Mouse (Mus musculus) MN1 (cell line): ENCODE measurements around the gene Acpp.
A peak's percentile ranks its signal among the peaks of the same experiment; 100 is the strongest.
"Not testable (repeated sequence)": the region's sequence is repeated elsewhere in the genome, so short reads cannot be mapped to it uniquely, and the experiment has no call there.

Source experiments
- DNase-seq: peaks from one replicate; pipeline ENCODE4 v3.0.0-alpha.2; 2016; ENCODE audit warnings: low spot score

The Acpp gene

DNA sequence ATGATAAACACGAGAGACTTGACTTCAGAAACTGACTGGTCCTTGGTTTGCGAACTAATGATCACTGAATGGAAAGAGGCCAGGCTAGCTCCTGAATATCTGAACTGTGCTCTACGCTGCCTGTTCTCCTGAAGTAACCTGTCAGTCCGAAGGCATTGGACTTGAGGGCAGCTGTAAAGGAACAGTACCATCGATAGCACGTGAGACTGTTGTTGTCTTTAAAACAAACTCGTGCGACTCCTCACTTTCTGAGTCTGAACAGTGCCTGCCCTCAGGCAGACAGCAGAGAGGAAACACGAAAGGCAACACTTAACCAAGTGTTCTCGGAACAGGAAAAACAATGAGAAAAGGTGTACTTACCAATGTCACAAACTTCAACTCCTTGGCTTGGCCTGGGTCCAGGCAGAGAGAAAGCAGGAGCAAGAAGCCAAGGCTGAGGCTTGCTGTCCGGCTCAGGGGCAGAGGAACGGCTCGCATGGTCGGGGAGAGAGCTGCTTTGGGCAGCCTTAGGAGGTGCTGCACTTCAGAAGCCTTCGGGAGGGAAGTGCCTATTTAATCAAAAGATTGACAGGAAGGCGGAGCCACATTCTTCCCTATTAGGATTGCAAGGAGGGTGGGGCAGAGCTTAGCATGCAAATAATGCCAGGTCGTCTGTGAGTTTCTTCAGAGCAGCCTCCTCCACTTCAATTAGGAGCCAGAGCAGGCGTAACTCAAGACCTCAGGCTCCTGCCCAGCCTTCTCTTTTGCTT, at the start of gene Acpp:
Gene Acpp (minus strand): TSS at position 566 of the 749 bp plus-strand sequence.
- no peak for DNase-seq

DNA sequence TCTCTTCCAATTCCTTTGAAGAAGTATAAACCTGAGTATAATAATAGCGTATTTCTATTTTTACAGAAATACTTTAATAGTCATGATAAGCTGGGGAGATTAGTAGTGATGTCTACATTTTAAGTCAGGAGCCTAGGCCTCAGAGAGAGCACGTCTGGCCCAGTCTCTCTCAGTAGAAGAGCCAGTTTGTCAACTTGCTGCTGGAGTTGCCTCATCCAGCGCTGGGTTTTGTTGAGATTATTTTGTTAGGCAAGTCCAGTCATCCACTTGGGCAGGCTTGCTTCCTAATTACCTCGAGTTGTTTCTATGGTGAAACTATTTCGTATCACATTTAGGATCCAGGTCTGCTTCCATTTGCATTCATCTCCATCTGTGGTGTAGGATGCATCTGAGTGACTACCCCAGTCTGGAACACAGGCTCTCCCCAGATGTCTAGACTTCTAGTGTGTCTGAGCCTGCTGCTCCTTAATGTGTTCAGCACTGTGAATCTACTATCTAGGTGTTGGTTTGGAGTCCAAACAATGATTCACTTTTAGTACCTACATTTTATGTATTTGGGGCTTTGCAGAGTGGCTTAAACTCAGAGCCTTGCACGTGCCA, 45.1 kb upstream of the Acpp start:
- DNase-seq = no peak

DNA sequence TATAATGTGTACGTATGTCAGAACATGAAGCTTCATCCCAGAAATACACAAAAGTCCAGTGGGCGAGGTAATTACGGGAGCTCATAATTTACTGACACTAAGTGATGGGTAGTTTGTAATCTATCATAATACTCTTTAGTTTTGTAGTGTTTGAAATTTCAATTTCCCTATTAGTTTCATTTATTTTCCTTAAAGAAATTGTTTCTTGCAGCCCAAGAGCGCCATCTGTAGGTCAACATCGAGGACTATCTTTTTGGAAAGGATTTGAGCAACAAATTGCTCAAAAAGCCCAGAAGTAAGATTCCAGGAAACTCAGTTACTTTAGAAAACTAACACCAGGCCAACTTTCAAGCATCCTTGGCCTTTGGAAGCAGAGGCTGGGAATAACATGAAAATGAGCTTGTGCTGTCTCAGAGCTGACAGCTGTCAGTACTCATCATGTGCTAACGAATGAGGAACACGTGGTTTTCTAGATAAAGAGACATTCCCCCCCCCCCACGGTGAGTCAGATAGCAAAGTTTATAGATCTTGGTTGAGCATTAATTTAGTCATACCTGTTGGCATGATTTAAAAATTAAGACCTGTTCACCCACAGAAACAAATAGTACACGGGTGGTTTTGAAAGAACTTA, 42.1 kb upstream of the Acpp start:
- DNase-seq = peak; percentile 18

DNA sequence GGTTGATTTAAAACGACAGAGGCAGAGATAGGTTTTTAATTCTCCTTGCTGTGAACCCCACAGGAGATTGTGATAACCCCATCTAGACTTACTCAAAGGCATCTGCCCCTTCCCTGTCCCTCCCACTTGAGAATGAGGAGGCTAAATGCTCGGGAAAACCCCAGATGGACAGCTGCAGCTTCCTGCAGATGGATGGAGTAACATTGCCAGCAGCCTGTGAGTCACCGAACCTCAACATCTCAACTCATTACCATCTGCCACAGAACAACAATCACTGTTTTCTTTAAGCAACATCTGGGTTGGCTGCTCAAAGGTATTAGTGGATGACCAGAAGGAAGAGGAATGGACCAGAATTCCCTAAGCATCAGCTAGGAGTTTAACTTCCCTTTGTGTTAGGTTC, 38.0 kb upstream of the Acpp start:
- peak; percentile 7 for DNase-seq

DNA sequence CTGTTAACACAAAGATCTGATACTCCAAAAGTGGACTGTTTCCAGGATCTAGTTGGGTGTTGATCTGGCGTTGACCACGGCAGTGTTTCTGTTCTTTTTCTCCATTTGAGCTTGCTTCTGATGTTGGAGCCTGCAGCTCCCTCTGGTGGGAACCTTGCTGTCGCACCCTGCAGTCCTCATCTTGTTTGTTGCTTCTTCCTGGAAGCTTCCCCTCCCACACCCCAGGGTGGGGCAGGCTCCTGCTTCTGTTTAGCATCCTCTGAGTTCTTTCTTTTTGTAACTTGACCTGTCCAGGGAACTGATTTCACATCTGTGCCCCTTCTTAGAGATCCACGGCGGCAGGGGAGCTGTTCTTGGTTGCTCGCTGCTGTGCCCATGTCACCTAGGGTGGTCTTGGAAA, 35.7 kb upstream of the Acpp start:
- peak; percentile 56 for DNase-seq

DNA sequence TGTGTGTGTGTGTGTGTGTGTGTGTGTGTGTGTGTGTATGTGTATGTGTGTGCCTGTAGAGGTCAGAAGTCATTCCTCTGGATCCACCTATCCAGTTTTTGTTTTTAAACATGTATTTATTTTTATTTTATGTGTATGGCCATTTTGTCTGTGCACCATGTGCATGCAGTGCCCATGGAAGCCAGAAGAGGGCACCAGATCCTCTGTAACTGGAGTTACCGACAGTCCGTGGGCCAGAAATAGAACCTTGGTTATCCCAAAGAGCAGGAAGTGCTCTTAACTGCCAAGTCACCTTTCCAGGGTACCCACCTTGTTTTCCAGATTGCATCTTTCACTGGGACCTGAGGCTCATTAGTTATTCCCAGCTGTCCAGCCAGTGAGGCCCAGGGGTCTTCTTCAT, 29.4 kb upstream of the Acpp start:
- DNase-seq = no peak

DNA sequence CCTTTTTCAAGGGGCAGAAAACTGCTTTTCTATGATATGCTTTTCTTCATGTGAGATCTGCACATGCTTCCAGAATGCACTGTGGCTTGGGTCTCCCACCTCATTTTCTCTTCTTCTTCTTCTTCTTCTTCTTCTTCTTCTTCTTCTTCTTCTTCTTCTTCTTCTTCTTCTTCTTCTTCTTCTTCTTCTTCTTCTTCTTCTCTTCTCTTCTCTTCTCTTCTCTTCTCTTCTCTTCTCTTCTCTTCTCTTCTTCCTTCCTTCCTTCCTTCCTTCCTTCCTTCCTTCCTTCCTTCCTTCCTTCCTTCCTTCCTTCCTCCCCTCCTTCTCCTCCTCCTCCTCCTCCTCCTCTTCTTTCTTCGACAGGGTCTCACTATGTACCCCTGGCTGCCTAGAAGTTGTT, 24.4 kb upstream of the Acpp start:
- DNase-seq = not testable (repeated sequence)

DNA sequence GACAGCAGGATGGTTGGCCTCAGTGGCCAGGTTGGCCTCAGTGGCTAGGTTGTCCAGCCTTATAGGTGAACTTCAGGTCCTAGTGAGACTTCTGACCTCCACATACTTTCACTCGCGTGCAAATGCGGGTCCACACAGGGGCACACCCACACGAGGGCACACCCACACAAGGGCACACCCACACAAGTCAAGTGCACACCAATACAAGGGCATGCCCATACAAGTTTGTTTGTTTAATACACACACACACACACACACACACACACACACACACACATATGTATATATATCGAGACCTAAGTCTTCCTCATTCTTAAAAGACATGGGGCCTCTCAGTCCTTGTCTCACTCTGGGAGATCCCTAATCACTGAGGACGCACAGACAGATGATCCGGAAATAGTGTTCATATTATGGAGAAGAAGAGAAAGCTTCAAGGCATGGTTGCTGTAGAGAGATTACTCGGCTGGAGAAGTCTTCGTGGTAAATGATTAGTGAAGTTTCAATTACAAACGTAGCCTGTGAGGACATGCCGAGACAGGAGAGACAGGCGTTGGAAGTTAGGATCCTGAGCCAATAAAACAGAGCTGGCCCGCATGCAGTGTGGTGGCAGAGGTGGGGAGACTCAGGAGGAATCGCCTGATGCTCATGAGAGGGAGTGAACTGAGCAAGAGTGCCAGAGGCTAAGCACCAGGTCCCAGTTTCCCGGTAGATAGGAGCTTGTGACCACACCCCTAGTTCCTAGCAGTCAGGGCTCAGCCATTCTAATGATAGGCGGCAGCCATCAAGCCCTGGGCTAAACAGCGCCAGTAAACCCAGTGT, 23.7 kb upstream of the Acpp start:
- no peak for DNase-seq

DNA sequence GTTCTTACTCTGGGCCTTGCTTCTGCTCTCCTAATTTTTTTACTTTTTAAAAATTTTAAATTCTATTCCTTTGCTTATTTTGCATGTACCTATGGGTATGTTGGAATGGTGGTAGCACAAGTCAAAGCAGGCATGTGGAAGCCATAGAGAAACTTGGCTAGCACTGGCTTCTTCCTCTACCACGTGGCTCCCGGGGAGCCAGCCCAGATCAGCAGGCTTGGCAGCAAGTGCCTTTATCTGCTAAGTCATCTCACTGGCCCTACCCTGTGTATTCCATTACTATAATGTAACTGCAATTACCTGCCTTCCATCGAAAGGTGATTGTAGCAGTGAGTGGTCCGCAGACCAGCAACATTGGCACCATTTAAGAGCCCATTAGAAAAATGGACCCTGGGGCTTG, 22.8 kb upstream of the Acpp start:
- no peak for DNase-seq

DNA sequence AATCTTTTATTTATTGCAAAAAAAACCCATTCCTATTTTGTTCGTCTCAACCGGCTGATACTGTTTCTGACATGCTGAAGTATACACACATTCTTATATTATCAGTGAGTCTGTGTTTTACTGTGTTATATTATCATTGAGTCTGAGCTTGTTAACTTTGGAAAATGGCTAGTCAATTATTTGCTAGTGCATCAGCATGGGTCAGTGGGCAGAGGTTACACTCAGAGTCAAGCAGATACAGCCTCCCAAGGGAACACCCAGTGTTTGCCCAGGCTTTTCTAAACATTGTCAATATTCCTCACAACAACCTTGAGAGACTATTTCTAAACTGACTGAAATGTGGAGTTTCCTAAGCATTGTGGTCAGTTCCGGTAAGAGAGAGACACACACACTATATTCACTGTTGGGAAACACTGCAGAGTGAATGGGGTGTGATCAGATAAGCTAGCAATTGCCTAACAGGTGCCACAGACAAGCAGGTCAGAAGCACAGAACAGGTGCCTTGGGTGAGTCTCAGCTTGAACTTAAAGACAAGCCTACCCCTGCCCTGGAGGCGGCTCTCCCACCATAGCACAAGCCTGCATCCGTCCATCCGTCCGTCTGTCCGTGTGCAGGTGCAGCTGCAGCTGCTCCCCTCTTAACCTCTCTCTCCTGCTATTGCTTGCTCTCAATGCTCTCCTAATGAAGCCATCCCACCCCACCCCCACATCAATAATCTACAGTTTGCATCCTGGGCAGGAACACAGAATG, 18.1 kb upstream of the Acpp start:
- no peak for DNase-seq

DNA sequence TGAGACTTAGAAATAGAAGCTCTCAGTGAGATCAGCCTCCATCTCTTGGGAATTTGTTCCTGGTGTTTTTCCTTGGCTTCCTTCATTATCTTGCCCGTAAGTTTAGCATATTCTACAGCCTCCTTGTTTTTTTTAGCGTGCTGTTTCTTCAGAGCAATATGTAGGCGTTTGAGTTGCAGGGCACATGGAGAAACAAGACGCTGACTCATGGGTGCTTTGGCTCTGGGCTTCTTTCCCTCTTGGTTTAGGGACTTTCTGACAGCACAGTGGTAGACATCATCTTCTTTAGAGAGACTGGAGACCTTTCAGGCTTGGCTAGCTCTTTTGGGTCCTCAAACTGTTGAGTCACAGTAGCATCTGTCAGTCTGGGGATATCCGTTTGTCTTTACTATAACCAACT, 6.6 kb upstream of the Acpp start:
- no peak for DNase-seq

DNA sequence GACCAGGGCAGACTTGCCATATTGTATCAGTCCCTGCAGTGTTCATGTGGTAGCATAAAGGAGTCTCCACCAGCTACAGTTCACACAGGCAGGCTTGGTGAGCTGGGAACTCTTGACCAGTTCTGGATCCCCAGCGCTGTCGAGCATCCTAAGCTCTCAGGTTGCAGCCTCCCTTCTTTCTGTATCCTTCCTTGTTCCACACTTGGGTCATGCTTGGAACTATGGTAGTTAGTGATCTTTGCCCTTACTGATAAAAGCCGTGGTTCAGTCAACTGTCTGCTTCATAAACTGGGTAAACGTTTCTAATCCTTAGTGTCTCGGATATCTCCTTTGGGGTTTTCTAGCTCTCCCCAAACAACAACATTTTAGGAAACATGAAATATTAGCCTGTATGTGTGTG, 1.9 kb upstream of the Acpp start:
- DNase-seq = no peak

DNA sequence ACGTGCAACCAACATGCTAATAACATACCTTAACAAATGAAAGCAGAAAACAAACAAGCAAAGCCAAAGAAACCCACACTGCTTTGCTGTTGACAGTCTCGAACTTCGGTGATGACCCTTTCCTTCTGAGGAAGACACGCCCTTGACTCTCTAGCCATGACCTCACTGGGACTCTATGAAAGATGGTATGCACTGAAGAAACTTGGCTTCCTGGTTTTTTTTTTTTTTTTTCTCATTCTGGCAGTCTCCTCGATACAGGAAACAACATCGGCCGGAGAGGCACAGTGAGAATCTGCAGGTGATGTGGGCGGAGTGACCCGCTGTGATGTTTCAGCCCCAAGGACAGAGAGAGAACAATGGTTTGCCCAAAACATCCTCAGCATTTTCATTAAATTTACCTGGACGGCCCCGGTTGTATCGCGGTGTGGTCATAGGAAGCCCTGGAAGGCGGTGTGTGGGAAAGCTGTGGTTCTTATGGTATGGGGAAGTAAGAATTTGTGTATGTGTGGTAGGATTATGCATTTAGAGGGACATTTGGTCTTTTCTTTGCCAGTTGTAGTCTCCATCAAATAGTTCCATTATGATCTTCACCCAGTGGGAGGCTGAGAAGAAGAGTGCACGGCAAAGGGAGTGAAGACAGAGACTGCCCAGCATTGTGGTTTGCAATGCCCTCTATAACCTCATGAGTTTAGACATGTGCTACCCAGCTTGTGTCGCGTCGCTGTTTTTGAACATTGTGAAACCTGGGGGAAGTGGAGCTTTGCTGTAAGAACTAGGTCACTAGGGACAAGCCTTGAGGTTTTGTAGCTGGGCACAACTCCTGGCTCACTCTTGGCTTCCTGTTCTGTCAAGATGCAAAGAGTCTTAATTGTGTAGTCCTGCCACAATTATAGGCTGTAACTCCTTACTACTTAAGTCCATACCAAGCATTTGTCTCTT, 1.2 kb upstream of the Acpp start:
- no peak for DNase-seq

DNA sequence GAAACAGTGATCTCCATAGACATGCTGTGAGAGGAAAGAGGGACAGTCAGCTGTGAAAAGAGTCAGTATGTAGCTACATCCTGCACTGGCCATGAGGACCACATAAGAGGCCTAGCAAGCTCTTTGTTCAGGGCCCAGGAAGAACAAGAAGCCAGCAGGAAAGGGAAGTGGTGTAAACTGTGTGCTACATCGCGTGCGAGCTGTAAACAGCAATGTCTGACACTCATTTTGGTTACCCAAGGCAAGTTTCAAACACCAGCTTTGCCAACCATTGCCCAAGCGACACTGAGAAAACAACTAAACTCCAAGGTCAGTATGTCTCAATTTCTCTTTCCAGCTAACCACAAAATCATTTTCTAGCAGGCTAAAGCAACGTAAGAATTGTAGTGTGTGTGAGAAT, 6.2 kb downstream of the Acpp start:
- no peak for DNase-seq

DNA sequence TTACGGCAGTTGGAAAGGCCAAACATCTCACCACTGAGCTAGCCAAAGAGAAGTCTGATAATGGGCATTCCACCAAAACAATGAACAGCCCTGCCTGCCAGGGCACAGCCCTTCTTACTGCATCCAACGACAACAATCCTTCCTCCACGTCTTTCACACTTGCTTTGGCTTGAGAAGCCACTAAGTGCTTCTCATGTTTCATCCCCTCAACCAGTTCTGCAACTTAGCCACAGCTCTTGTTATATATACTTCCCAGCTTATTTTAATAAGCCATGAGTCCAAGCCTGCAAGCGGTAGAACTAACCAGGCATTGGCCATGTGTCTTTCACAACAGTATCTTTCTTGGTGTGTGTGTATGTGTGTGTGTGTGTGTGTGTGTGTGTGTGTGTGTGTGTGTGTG, 8.9 kb downstream of the Acpp start:
- no peak for DNase-seq

DNA sequence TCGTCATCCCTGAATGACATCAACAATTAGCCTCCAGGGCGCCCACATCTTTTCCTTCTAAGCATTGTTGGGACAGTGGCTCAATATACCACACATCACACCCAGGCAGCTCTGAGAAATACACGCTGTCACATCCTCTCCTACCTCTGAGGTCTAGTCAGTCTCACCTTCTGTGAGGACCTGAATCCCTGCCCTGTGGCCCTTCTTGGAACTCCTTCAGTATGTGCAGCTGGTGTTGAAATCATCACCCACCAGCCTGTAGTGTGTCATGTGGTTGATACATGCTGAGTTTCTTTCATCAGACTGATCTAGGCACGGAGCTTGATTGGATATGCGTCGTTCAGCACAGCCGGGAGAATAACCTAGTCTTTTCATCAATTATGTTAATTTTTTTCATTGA, 16.0 kb downstream of the Acpp start:
- DNase-seq = peak; percentile 19

DNA sequence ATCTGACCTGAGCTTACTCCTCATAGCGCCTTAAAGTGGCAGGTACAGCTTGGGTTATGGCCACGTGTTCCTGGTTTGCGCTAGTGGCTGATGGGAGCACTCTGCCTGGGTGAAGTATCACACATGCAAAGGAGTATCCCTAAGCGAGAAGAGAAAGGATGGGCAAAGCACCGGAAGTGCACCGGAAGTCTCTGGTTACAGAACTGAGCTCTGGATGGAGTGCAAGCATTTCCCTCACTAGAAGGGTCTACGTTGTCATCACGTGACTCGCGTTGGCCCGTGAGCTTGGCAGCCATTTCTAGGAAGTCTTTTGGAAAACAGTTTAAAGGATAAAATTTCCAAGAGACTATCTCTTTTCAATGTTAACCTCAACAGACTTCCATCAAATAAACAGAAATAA, 21.2 kb downstream of the Acpp start:
- peak; percentile 84 for DNase-seq

DNA sequence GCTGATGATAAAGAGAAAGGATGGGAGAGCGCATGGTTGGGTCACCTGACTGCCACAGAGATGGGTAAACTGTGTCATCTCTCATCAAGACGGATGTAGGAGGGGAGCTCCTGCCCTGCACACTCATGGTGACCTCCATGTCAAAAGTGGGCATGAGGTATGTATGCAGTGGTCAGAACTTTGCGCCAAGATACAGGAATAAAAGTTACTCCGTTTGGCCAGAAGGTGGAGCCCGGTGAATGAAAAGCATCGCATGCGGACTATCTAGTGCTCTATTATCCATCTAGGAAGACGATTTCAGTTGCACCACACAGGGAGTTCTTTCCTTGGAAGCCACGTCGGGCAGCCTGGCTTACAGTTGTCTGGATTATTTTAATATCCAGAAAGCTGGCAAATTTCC, 22.0 kb downstream of the Acpp start:
- peak; percentile 81 for DNase-seq

DNA sequence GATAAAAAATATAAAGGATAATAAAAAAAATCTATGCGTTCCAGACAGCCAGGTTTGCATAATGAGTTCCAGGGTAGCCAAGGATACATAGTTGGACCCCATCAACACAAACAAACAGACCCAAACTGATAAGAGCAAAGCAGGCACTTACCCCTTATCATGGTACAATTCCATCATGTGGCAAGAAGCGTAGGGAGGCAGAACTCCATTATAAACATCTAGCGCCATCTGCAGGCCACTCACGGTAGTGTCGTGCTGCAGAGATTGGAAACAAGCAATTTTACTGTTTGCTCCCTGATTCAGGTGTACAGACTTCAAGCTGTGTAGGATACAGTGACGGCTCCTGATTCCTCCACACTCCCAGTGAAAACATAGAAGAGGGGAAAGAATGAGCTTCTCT, 30.8 kb downstream of the Acpp start:
- DNase-seq = peak; percentile 68

DNA sequence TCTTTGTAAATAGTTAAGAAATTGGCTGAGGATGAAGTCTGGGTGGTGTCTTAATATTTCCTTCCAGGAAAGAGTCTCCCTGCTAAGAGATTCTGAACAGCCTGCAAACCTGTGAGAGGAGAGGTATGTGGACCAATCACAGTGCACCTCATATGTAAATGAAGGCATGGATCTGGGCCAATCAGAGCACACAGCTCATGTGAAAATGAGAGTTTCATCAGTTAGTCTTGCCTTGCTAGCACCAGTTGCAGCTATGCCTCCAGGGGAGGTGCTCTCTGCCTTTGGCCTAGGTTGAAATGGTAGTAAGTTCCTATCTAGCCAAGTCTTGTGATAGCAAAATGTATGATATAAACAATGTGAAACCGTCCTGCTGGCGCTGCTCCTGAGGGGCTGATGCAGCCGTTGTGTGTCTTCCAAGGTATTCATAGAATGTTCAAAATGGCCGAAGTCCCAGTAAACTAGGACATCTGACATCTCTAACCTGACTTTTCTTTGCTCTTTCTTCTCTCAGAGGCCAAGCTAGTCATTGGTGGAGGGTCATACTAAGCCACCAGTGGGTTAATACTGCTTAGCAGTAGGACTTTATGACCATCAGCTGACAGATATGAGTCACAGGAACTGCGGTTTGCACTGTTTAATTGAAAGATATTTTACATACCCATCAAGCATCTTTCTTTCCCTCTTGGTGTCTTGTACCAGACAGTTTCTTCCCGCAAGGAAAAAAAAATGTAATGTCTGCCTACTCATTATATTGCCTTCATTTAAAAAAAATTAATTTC, 32.0 kb downstream of the Acpp start:
- no peak for DNase-seq
